Mouse (Mus musculus): Measurements from ENCODE around the gene Atp13a2. TPM values are rescaled to one million over a fixed set of nuclear protein-coding genes. Genes with fewer than 3 reads are reported as not detected.

Atp13a2 gene
- total and polyA plus RNA-seq, 3 experiments, result 29.0 to 65.4 TPM; not detected in 1

DNA sequence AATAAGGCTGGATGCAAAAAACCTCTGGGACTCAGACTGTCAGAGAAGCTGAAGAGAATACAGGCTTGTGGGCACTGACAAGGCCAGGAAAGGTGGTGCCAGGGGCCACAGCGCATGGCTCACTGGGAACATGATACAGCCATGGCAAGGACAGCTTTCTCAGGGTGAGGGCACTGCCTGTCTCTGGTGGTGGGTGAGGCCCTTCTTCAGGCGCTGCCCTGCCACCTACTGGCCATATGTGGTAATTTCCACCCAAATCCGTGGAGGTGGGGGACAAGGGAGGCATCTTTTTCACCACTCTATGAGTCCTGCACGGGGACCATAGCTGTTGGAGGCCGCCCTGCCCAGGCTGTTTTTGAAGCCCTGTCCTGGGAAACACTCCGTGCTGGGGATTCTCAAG is 45.1 kb downstream of the Atp13a2 start:
- no peaks in the 10 kb centered on the region for H3K27me3 ChIP-seq (ENCODE audit: control insufficient read depth in 1 of 2, insufficient read depth in 2 of 2, low read length in 2 of 2)
- H3K36me3 ChIP-seq (ENCODE audit: control insufficient read depth in 1 of 2, insufficient read depth in 2 of 2, low read length in 2 of 2), result no peaks in the 10 kb centered on the region
- H3K79me2 ChIP-seq (ENCODE audit: control insufficient read depth, insufficient read depth, low read length, poor library complexity), result no peaks in the 10 kb centered on the region
- no peak overlapping the region for H3K9ac ChIP-seq (ENCODE audit: control insufficient read depth, low read depth, low read length, poor library complexity, severe bottlenecking)
- no peaks in the 10 kb centered on the region for H3K9me3 ChIP-seq (replicated peaks; ENCODE audit: insufficient read depth, low read length)
- no peak for TF ChIP-seq POLR2A (IDR thresholded peaks at IDR 0.05; ENCODE audit: control insufficient read depth in 1 of 2, insufficient read depth in 1 of 2, low read depth in 1 of 2, low read length in 2 of 2, poor library complexity in 1 of 2)
- TF ChIP-seq BHLHE40 (IDR thresholded peaks at IDR 0.05; ENCODE audit: borderline replicate concordance, low read depth, low read length), result no peak
- no peak for TF ChIP-seq TBP (IDR thresholded peaks at IDR 0.05; ENCODE audit: low read depth, low read length)
- no peak for TF ChIP-seq ZMIZ1 (IDR thresholded peaks at IDR 0.05; ENCODE audit: low read depth, low read length)
- TF ChIP-seq ZC3H11A (IDR thresholded peaks at IDR 0.05; ENCODE audit: low read depth, low read length), result peak; percentile 66
- no peak for TF ChIP-seq TAL1 (IDR thresholded peaks at IDR 0.05; ENCODE audit: low read length)
- no peak for TF ChIP-seq USF1 (IDR thresholded peaks at IDR 0.05; ENCODE audit: low read depth, low read length)
- TF ChIP-seq RAD21 (IDR thresholded peaks at IDR 0.05; ENCODE audit: low read depth, low read length), result peak; percentile 85
- no peak for TF ChIP-seq MAX (IDR thresholded peaks at IDR 0.05; ENCODE audit: low read length)
- TF ChIP-seq UBTF (IDR thresholded peaks at IDR 0.05; ENCODE audit: borderline replicate concordance, insufficient read depth, low read depth, low read length), result no peak
- no peak for TF ChIP-seq USF2 (IDR thresholded peaks at IDR 0.05; ENCODE audit: borderline replicate concordance in 1 of 2, insufficient read depth in 1 of 2, low read depth in 1 of 2, low read length in 2 of 2)
- TF ChIP-seq MAFK (IDR thresholded peaks at IDR 0.05; ENCODE audit: borderline replicate concordance, low read depth, low read length), result no peak
- no peak for TF ChIP-seq POLR2AphosphoS5 (IDR thresholded peaks at IDR 0.05; ENCODE audit: borderline replicate concordance, low read depth, low read length)
- TF ChIP-seq NRF1 (IDR thresholded peaks at IDR 0.05; ENCODE audit: insufficient read depth, low read depth, low read length, poor library complexity, severe bottlenecking), result no peak
- peak; percentile 85 for TF ChIP-seq SMC3 (IDR thresholded peaks at IDR 0.05; ENCODE audit: low read depth, low read length)
- TF ChIP-seq JUND (IDR thresholded peaks at IDR 0.05; ENCODE audit: low read depth, low read length), result no peak
- TF ChIP-seq CHD1 (IDR thresholded peaks at IDR 0.05; ENCODE audit: low read depth, low read length), result no peak
- TF ChIP-seq GATA1 (IDR thresholded peaks at IDR 0.05; ENCODE audit: low read depth, low read length), result no peak
- no peak for TF ChIP-seq RCOR1 (IDR thresholded peaks at IDR 0.05; ENCODE audit: low read depth, low read length)
- TF ChIP-seq TCF12 (IDR thresholded peaks at IDR 0.05; ENCODE audit: low read depth, low read length), result no peak
- TF ChIP-seq SIN3A (IDR thresholded peaks at IDR 0.05; ENCODE audit: low read length), result no peak
- peak; percentile 86 to 95 (median 88) for TF ChIP-seq CTCF (IDR thresholded peaks at IDR 0.05 in 2 of 3, conservative IDR thresholded peaks at IDR 0.05 in 1 of 3; ENCODE audit: control insufficient read depth in 1 of 3, insufficient read depth in 1 of 3, low read depth in 2 of 3, low read length in 3 of 3, poor library complexity in 1 of 3, severe bottlenecking in 1 of 3)
- TF ChIP-seq MAZ (IDR thresholded peaks at IDR 0.05; ENCODE audit: low read depth, low read length), result 0 out of 2 replicates have a peak, but pooled peaks have one; percentile 49
- no peak for TF ChIP-seq MEF2A (IDR thresholded peaks at IDR 0.05; ENCODE audit: extremely low read depth, insufficient replicate concordance, low read depth, low read length, poor library complexity, severe bottlenecking)
- no peak overlapping the region for H3K27ac ChIP-seq (ENCODE audit: control insufficient read depth, low read depth, low read length)
- no peaks in the 10 kb centered on the region for H3K4me1 ChIP-seq (ENCODE audit: control insufficient read depth in 1 of 2, insufficient read depth in 2 of 2, low read length in 2 of 2)
- no peak overlapping the region for H3K4me3 ChIP-seq (ENCODE audit: control insufficient read depth in 1 of 2, insufficient read depth in 1 of 2, low read depth in 2 of 2, low read length in 2 of 2)
- peak; percentile 75 for DNase-seq (ENCODE audit: low read depth, low spot score)

Data from MEL (cell line).